ENCODE assay signal across 20 mouse cellular contexts in the genomic region with DNA sequence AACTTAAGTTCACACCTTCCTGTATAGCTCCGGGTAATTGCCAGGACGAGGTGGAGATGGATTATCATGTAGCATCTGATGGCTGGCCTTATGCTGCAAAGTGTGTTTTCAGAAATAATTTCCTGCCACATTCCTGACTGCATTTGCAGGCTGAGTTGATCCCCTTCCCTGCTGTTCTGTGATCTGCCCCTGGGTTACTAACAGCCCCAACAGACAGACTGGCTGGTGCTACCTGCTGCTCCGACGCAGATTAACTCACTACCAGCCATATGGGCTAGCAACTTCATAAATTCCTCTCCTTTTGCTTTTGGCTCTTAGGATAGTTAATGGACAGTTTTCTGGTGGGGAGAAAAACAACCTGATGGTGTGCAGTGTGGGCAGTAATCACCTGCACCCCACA. TPM values are rescaled to one million over a fixed set of nuclear protein-coding genes. Genes with fewer than 3 reads are reported as not detected.
DNase-seq lines count a peak whose midpoint lies in the region; ATAC-seq and TF ChIP-seq lines count a peak whose summit lies in the region.
"Had no signal": no experiment of that assay in that cellular context is flagged by ENCODE, and none has a peak within 500 bp of the region (broad histone marks: within the 10 kb centered on the region; RNA-seq: fewer than 3 reads in every experiment).

No protein-coding gene starts in this region.

- no peak for TF ChIP-seq POLR2A in cerebellum, adult 2 months (IDR thresholded peaks at IDR 0.05; ENCODE audit: borderline replicate concordance, insufficient read depth, low read length)

- no peak overlapping the region for H3K4me3 ChIP-seq in cerebellum, adult 2 months (replicated peaks; ENCODE audit: insufficient read depth, low read depth, low read length)
- H3K4me3 ChIP-seq in hindbrain, embryonic 15.5 days, result no peak overlapping the region
- H3K4me3 ChIP-seq in hindbrain, embryonic 14.5 days (replicated peaks; ENCODE audit: low read length), result no peak overlapping the region
- H3K4me3 ChIP-seq: heart, embryonic 10.5 days; liver, embryonic 12.5 days had no signal

- no peaks in the 10 kb centered on the region for H3K36me3 ChIP-seq in hindbrain, embryonic 15.5 days
- no peaks in the 10 kb centered on the region for H3K36me3 ChIP-seq in hindbrain, embryonic 14.5 days (replicated peaks; ENCODE audit: control insufficient read depth, insufficient read depth)
- H3K36me3 ChIP-seq: heart, embryonic 10.5 days; liver, embryonic 12.5 days had no signal

- H3K27ac ChIP-seq in cerebellum, adult 2 months (ENCODE audit: insufficient read depth, low read length), result no peak overlapping the region
- H3K27ac ChIP-seq in hindbrain, embryonic 15.5 days (replicated peaks), result no peak overlapping the region
- H3K27ac ChIP-seq in hindbrain, embryonic 14.5 days, result no peak overlapping the region
- H3K27ac ChIP-seq: heart, embryonic 10.5 days; liver, embryonic 12.5 days; stomach, postnatal 0 days had no signal

- TF ChIP-seq CTCF in cerebellum, adult 2 months (IDR thresholded peaks at IDR 0.05; ENCODE audit: borderline replicate concordance, insufficient read depth, low read depth, low read length), result no peak

- no peaks in the 10 kb centered on the region for H3K9me3 ChIP-seq in hindbrain, embryonic 15.5 days
- H3K9me3 ChIP-seq in hindbrain, embryonic 14.5 days (ENCODE audit: control insufficient read depth, low read length), result no peaks in the 10 kb centered on the region
- H3K9me3 ChIP-seq: heart, embryonic 10.5 days; liver, embryonic 12.5 days had no signal

- no peak for ATAC-seq in cerebellum, adult (ENCODE audit: insufficient number of reproducible peaks, low FRiP score, low TSS enrichment)
- 0 out of 2 replicates have a peak, but pooled peaks have one; percentile 38 for ATAC-seq in hindbrain, embryonic 15.5 days (ENCODE audit: low FRiP score, low read depth)
- no peak for ATAC-seq in hindbrain, embryonic 14.5 days (ENCODE audit: low FRiP score)
- ATAC-seq: intestine, postnatal 0 days; liver, embryonic 12.5 days had no signal

- DNase-seq in cerebellum, adult 2 months, result peak; percentile 22 to 50
- no peak for DNase-seq in hindbrain, embryonic 14.5 days (ENCODE audit: low spot score)
- peak; percentile 7 for DNase-seq in retina, embryonic 14.5 days (ENCODE audit: low spot score)
- DNase-seq in retina, postnatal 1 day, result no peak
- DNase-seq in mesoderm, embryonic 11.5 days (ENCODE audit: low read depth, low spot score), result peak; percentile 9
- no peak for DNase-seq in thymus, adult 18-20 months
- DNase-seq: adrenal gland, postnatal 14 days; embryo, embryonic 11 days; layer of hippocampus, postnatal 36 days; lung, adult 2 months; right cerebral cortex, postnatal 4 days had no signal

- no peak overlapping the region for H3K9ac ChIP-seq in hindbrain, embryonic 15.5 days
- no peak overlapping the region for H3K9ac ChIP-seq in hindbrain, embryonic 14.5 days
- H3K9ac ChIP-seq: liver, embryonic 12.5 days had no signal

- no peak overlapping the region for H3K4me2 ChIP-seq in hindbrain, embryonic 15.5 days
- H3K4me2 ChIP-seq in hindbrain, embryonic 14.5 days (replicated peaks), result no peak overlapping the region
- H3K4me2 ChIP-seq: liver, embryonic 12.5 days had no signal

- no peaks in the 10 kb centered on the region for H3K27me3 ChIP-seq in cerebellum, adult 2 months (ENCODE audit: control insufficient read depth, insufficient read depth, low read length)
- H3K27me3 ChIP-seq in hindbrain, embryonic 15.5 days, result no peaks in the 10 kb centered on the region
- no peaks in the 10 kb centered on the region for H3K27me3 ChIP-seq in hindbrain, embryonic 14.5 days (ENCODE audit: control insufficient read depth, insufficient read depth, low read length)
- H3K27me3 ChIP-seq: CH12.LX; liver, embryonic 12.5 days had no signal

- no peaks in the 10 kb centered on the region for H3K4me1 ChIP-seq in cerebellum, adult 2 months (ENCODE audit: control insufficient read depth, insufficient read depth, low read length)
- H3K4me1 ChIP-seq in hindbrain, embryonic 15.5 days (replicated peaks), result no peaks in the 10 kb centered on the region
- H3K4me1 ChIP-seq in hindbrain, embryonic 14.5 days (replicated peaks; ENCODE audit: control insufficient read depth, insufficient read depth, low read length), result no peaks in the 10 kb centered on the region
- H3K4me1 ChIP-seq: heart, embryonic 10.5 days; liver, embryonic 12.5 days had no signal

- WGBS in cerebellum, adult 2 months, result 10% methylated on average over 4 of the region's 4 CpGs
- WGBS in hindbrain, embryonic 15.5 days, result 43% methylated on average over 4 of the region's 4 CpGs
- 46% methylated on average over 4 of the region's 4 CpGs for WGBS in hindbrain, embryonic 14.5 days

RNA-seq across cellular contexts. Expression of a gene that starts 25.9 kb away (rescaled TPM):
- polyA plus RNA-seq in cerebellum, adult 2 months (2012; rRNA removed), result 0.49 and 0.78 TPM in 2 replicates
- polyA plus RNA-seq in hindbrain, embryonic 15.5 days (2015; fragmentation: Nextera tagmentation; extraction: Ambion mirVana), result 0.85 and 1.0 TPM in 2 replicates
- 1.1 and 2.1 TPM in 2 replicates for polyA plus RNA-seq in hindbrain, embryonic 14.5 days (2014; fragmentation: Nextera tagmentation; extraction: Ambion mirVana)
- polyA plus RNA-seq: heart, embryonic 10.5 days; heart, postnatal 0 days; intestine, postnatal 0 days; kidney, embryonic 16.5 days; liver, embryonic 12.5 days had no signal

Comparison
In these comparisons a context has a peak if more than half of its experiments do, and no peak if none do; other contexts are left out.
1. DNase-seq: peak in cerebellum, adult 2 months (2 of 2), retina, embryonic 14.5 days (single experiment) and mesoderm, embryonic 11.5 days (single experiment); none in hindbrain, embryonic 14.5 days (single experiment), retina, postnatal 1 day (single experiment) and thymus, adult 18-20 months (0 of 2).